Mouse (Mus musculus) liver, embryonic 14.5 days (tissue): Measurements from ENCODE around the gene Snrpa. TPM values are rescaled to one million over a fixed set of nuclear protein-coding genes. Genes with fewer than 3 reads are reported as not detected.

ENCODE experiments used
- ATAC-seq: fragments of 200-750 bp; cut with Nextera tagmentation; 2 replicates; pipeline ENCODE4 v1.8.0; 2017; ENCODE audit warnings: moderate number of reproducible peaks, mild to moderate bottlenecking, moderate library complexity; ENCODE audit not compliant: insufficient read depth
- DNase-seq, 3 experiments: peaks; one replicate each; pipeline ENCODE4 v3.0.0-alpha.2; 2012 to 2013; ENCODE audit warnings: low read depth in 3 of 3, low spot score in 3 of 3
- H3K27ac ChIP-seq: fragments of 300-500 bp; sonication (generic); 2 replicates; pipeline ENCODE4 v1.5.1; 2014; ENCODE audit warnings: moderate library complexity, mild to moderate bottlenecking, control low read depth, inconsistent platforms
- H3K27me3 ChIP-seq: fragments of 300-500 bp; sonication (generic); 2 replicates; pipeline ENCODE4 v1.6.1; 2014; ENCODE audit warnings: mild to moderate bottlenecking, low read length, moderate library complexity; ENCODE audit not compliant: control insufficient read depth, insufficient read depth
- H3K36me3 ChIP-seq: fragments of 300-500 bp; sonication (generic); replicated peaks from 2 replicates; pipeline ENCODE4 v1.6.1; 2014; ENCODE audit warnings: low read depth; ENCODE audit not compliant: control insufficient read depth, insufficient read depth
- H3K4me1 ChIP-seq, 2 experiments: fragments of 200-500 bp in 1 of 2; fragments of 300-500 bp in 1 of 2; sonication (generic) in 1 of 2; replicated peaks; 2 replicates each; pipeline ENCODE4 v1.6.1; 2012 to 2014; ENCODE audit warnings: antibody characterized with exemption in 1 of 2, inconsistent platforms in 1 of 2, low read length in 1 of 2; ENCODE audit not compliant: control insufficient read depth in 2 of 2, insufficient read depth in 2 of 2
- H3K4me2 ChIP-seq: fragments of 300-500 bp; sonication (generic); 2 replicates; pipeline ENCODE4 v1.6.1; 2014; ENCODE audit warnings: low read depth, mild to moderate bottlenecking, control low read depth, moderate library complexity
- H3K4me3 ChIP-seq, 2 experiments: fragments of 200-500 bp in 1 of 2; fragments of 300-500 bp in 1 of 2; sonication (generic) in 1 of 2; 2 replicates each; pipeline ENCODE4 v1.5.1; 2012 to 2014; ENCODE audit warnings: low read depth in 2 of 2, low read length in 2 of 2, mild to moderate bottlenecking in 2 of 2, control low read depth in 1 of 2, inconsistent platforms in 1 of 2, moderate library complexity in 1 of 2; ENCODE audit not compliant: insufficient read depth in 1 of 2
- H3K9ac ChIP-seq: fragments of 300-500 bp; sonication (generic); replicated peaks from 2 replicates; pipeline ENCODE4 v1.6.1; 2014; ENCODE audit warnings: mild to moderate bottlenecking, control low read depth, moderate library complexity
- H3K9me3 ChIP-seq: fragments of 300-500 bp; sonication (generic); 2 replicates; pipeline ENCODE4 v1.6.1; 2016; ENCODE audit warnings: low read length, mixed read lengths; ENCODE audit not compliant: control insufficient read depth
- CTCF ChIP-seq: IDR thresholded peaks from 2 replicates; pipeline ENCODE4 v1.5.1; 2016; ENCODE audit warnings: antibody characterized with exemption, low read depth, control low read depth
- EP300 ChIP-seq: IDR thresholded peaks from 2 replicates; pipeline ENCODE4 v1.6.1; 2016; ENCODE audit warnings: antibody characterized with exemption, low read depth
- WGBS: fragments of 180-500 bp; shearing (Covaris S2); extraction: QIAGEN DNeasy Blood & Tissue Kit; methylation state at CpG from one replicate; pipeline ENCODE4 v1.1.7; 2014; ENCODE audit not compliant: insufficient replicate concordance; 5-methylcytosine and 5-hydroxymethylcytosine counted together
- polyA plus RNA-seq, 2 experiments: library from polyadenylated mRNA; depleted of rRNA in 1 of 2; stranded (reverse) in 1 of 2; unstranded in 1 of 2; fragments of >200 nt; fragmentation: Nextera tagmentation in 1 of 2; extraction: Ambion mirVana in 1 of 2; gene quantifications; 2 replicates each; pipeline versions ENCODE4 v1.2.1 to v1.2.3; 2012 to 2014

The Snrpa gene
- polyA plus RNA-seq, 2 experiments = 82.6 to 93.3 TPM

GRCm38 (mm10) chr7:27165007-27165655 is 30.9 kb downstream of the Snrpa start:
- Histone ChIP-seq H3K27me3 (no peaks in the 10 kb centered on the region), H3K4me3 (peak overlapping the region; percentile 77 to 81; a peak in 3 of 4 replicates), H3K4me1 (peaks cover 0 to 18% of the 10 kb centered on the region in 2 experiments; a peak in 3 of 4 replicates), H3K9ac (peak overlapping the region; percentile 74; the same call in 1 of the 2 replicates), H3K4me2 (peak overlapping the region; percentile 78), H3K27ac (peak overlapping the region; percentile 53; the same call in 1 of the 2 replicates), H3K9me3 (no peaks in the 10 kb centered on the region), H3K36me3 (no peaks in the 10 kb centered on the region)
- TF ChIP-seq EP300 = no peak
- TF ChIP-seq CTCF = no peak
- no peak for DNase-seq
- WGBS = 79% methylated on average over 23 of the region's 23 CpGs
- ATAC-seq = no peak

- H3K4me1 ChIP-seq = peaks cover 0 to 19% of the 10 kb centered on the region in 2 experiments; a peak in 3 of 4 replicates
- no peak overlapping the region for H3K4me3 ChIP-seq
- DNase-seq (no peak), ATAC-seq (no peak)
- H3K9ac ChIP-seq = no peak overlapping the region
- no peaks in the 10 kb centered on the region for H3K36me3 ChIP-seq
- no peaks in the 10 kb centered on the region for H3K9me3 ChIP-seq
- H3K27ac ChIP-seq = no peak overlapping the region
- H3K27me3 ChIP-seq = no peaks in the 10 kb centered on the region
- WGBS = 84% methylated on average over 33 of the region's 33 CpGs
- H3K4me2 ChIP-seq = peak overlapping the region; percentile 8; the same call in 1 of the 2 replicates
- TF ChIP-seq EP300 (no peak), CTCF (no peak)
Observed at GRCm38 (mm10) chr7:27164112-27164947, 31.7 kb downstream of the Snrpa start.

- DNase-seq (no peak), ATAC-seq (no peak)
- no peaks in the 10 kb centered on the region for H3K27me3 ChIP-seq
- 77% methylated on average over 5 of the region's 5 CpGs for WGBS
- no peak overlapping the region for H3K9ac ChIP-seq
- H3K27ac ChIP-seq = no peak overlapping the region
- H3K36me3 ChIP-seq = peaks cover 2% of the 10 kb centered on the region
- peaks cover 0 to 19% of the 10 kb centered on the region in 2 experiments; a peak in 3 of 4 replicates for H3K4me1 ChIP-seq
- TF ChIP-seq EP300 (no peak), CTCF (no peak)
- H3K4me2 ChIP-seq = no peak overlapping the region
- no peak overlapping the region for H3K4me3 ChIP-seq
- H3K9me3 ChIP-seq = no peaks in the 10 kb centered on the region
Observed at GRCm38 (mm10) chr7:27163450-27163805, 32.6 kb downstream of the Snrpa start.

- H3K9ac ChIP-seq = no peak overlapping the region
- 68% methylated on average over 5 of the region's 5 CpGs for WGBS
Observed at GRCm38 (mm10) chr7:27162780-27163449, 33.2 kb downstream of the Snrpa start.

More at GRCm38 (mm10) chr7:27162780-27163449, 33.2 kb downstream of the Snrpa start:
- no peak for DNase-seq
- no peak for ATAC-seq
- TF ChIP-seq EP300 (no peak), CTCF (no peak)
- Histone ChIP-seq H3K4me2 (no peak overlapping the region), H3K9me3 (no peaks in the 10 kb centered on the region), H3K4me3 (no peak overlapping the region), H3K27ac (no peak overlapping the region), H3K36me3 (peaks cover 4% of the 10 kb centered on the region), H3K4me1 (peaks cover 0 to 16% of the 10 kb centered on the region in 2 experiments; a peak in 3 of 4 replicates), H3K27me3 (no peaks in the 10 kb centered on the region)
